Mouse (Mus musculus): ENCODE measurements around the gene Npas3. TPM values are rescaled to one million over a fixed set of nuclear protein-coding genes. Genes with fewer than 3 reads are reported as not detected.

Gene Npas3
- polyA plus RNA-seq, 1 experiment from 2014 or later, result 0.70 TPM

DNA sequence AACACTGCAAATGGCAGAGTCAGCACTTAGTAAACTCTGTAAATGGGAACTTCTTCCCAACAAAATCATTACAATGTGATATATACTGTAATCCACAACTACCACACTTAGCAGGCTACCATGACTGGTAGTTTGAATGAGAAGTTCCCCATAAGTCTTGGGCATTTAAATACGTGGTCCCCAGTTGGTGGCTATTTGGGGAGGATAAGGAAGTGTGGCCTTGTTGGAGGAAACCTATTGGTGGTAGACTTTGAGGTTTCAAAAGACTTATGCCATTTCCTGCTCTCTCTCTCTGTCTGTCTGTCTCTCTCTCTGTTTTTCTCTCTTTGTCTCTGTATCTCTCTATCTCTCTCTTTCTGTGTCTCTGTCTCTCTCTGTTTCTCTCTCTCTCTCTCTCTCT, 871.9 kb downstream of the Npas3 start:
- no peak overlapping the region for H3K27ac ChIP-seq
- H3K9ac ChIP-seq, result no peak overlapping the region
- no peak for ATAC-seq
- no peaks in the 10 kb centered on the region for H3K27me3 ChIP-seq (replicated peaks)
- no peak overlapping the region for H3K4me2 ChIP-seq
- WGBS (ENCODE audit: insufficient replicate concordance), result 6% methylated on average over 1 of the region's 1 CpGs
- no peaks in the 10 kb centered on the region for H3K4me1 ChIP-seq
- H3K4me3 ChIP-seq, result no peak overlapping the region
- no peaks in the 10 kb centered on the region for H3K36me3 ChIP-seq
- no peaks in the 10 kb centered on the region for H3K9me3 ChIP-seq (replicated peaks)

DNA sequence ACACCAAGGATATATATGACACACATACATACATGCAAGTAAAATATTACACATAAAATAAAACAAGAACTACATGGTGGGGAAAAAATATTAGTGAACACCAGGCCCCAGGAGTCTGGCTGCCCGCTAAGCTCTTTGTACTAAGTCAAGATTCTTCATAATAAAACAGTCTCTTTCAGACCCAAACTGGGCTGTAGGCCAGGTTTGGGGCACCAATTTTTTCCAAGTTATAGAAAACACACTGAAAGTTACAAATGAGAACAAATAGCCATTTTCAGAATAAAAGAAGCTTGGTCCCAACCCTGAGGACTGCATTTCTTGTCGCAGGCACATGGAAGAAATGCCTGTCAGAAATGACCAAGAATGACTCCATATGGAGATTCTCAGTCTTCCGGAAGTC, 872.8 kb downstream of the Npas3 start:
- no peak overlapping the region for H3K4me3 ChIP-seq
- 83% methylated on average over 3 of the region's 3 CpGs for WGBS (ENCODE audit: insufficient replicate concordance)

More for the DNA sequence above, 872.8 kb downstream of the Npas3 start:
- H3K4me1 ChIP-seq, result no peaks in the 10 kb centered on the region
- no peak overlapping the region for H3K27ac ChIP-seq
- H3K4me2 ChIP-seq, result no peak overlapping the region
- no peaks in the 10 kb centered on the region for H3K27me3 ChIP-seq (replicated peaks)
- no peak for ATAC-seq
- H3K9me3 ChIP-seq (replicated peaks), result no peaks in the 10 kb centered on the region
- H3K9ac ChIP-seq, result no peak overlapping the region
- no peaks in the 10 kb centered on the region for H3K36me3 ChIP-seq

All from liver, embryonic 12.5 days (tissue).